Mouse (Mus musculus): ENCODE measurements around the gene Hist1h2bg. TPM values are rescaled to one million over a fixed set of nuclear protein-coding genes. Genes with fewer than 3 reads are reported as not detected.
A peak's percentile ranks its signal among the peaks of the same experiment; 100 is the strongest.

The Hist1h2bg gene
- total and polyA plus RNA-seq, 3 experiments: 14.7 to 2,580 TPM; not detected in 1

DNA sequence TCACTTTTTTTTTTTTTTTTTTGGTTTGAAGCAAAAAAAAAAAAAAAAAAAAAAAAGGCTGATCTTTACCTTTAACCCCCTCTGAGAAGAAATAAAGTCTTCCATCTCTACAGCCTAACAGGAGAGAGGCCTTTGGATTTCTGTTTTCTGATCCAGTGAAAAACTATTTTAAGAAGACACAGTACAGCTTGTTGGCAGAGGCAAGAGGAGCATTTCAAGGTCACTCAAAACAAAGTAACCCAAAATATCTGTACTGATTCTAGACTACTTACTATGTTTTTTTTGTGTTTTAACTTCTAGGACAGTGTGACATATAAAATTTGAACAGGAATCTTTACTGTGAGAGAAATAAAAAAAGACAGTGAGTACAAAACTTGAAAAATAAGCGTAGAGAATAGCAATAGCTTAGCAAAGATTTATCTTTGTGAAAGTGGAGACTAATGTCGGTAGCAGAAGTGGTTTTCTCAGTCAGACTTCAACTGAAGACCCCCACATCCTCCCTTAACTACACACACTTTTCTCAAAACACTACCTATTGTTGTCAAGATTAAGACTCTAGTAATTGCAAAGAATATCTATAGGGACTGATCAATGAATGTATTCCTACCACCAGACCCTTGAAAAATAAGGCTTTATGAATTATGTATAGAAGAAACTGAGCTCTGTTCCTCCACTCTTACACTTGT is 41.6 kb upstream of the Hist1h2bg start:
- Histone ChIP-seq H3K27ac (ENCODE audit: control insufficient read depth, low read depth, low read length) (no peak overlapping the region; the same call in 1 of the 2 replicates), H3K4me1 (ENCODE audit: control insufficient read depth in 1 of 2, insufficient read depth in 2 of 2, low read length in 2 of 2) (peaks cover 3 to 6% of the 10 kb centered on the region in 2 experiments; a peak in 3 of 4 replicates), H3K27me3 (ENCODE audit: control insufficient read depth in 1 of 2, insufficient read depth in 2 of 2, low read length in 2 of 2) (no peaks in the 10 kb centered on the region), H3K9me3 (replicated peaks; ENCODE audit: insufficient read depth, low read length) (no peaks in the 10 kb centered on the region), H3K36me3 (ENCODE audit: control insufficient read depth in 1 of 2, insufficient read depth in 2 of 2, low read length in 2 of 2) (peaks cover 0 to 23% of the 10 kb centered on the region in 2 experiments; a peak in 2 of 4 replicates), H3K9ac (ENCODE audit: control insufficient read depth, low read depth, low read length, poor library complexity, severe bottlenecking) (peak overlapping the region; percentile 66), H3K4me3 (ENCODE audit: control insufficient read depth in 1 of 2, insufficient read depth in 1 of 2, low read depth in 2 of 2, low read length in 2 of 2) (peak overlapping the region; percentile 48 to 50), H3K79me2 (ENCODE audit: control insufficient read depth, insufficient read depth, low read length, poor library complexity) (peaks cover 3% of the 10 kb centered on the region; the same call in 1 of the 2 replicates)
- peak; percentile 37 for DNase-seq (ENCODE audit: low read depth, low spot score)
- TF ChIP-seq GABPA (IDR thresholded peaks at IDR 0.05; ENCODE audit: low read depth, low read length): no peak
- TF ChIP-seq CHD2 (IDR thresholded peaks at IDR 0.05; ENCODE audit: low read length): no peak
- no peak for TF ChIP-seq HCFC1 (IDR thresholded peaks at IDR 0.05; ENCODE audit: low read depth, low read length)
- no peak for TF ChIP-seq SMC3 (IDR thresholded peaks at IDR 0.05; ENCODE audit: low read depth, low read length)
- no peak for TF ChIP-seq ELF1 (IDR thresholded peaks at IDR 0.05; ENCODE audit: low read depth, low read length)
- no peak for TF ChIP-seq CHD1 (IDR thresholded peaks at IDR 0.05; ENCODE audit: low read depth, low read length)
- TF ChIP-seq CTCF (IDR thresholded peaks at IDR 0.05 in 2 of 3, conservative IDR thresholded peaks at IDR 0.05 in 1 of 3; ENCODE audit: control insufficient read depth in 1 of 3, insufficient read depth in 1 of 3, low read depth in 2 of 3, low read length in 3 of 3, poor library complexity in 1 of 3, severe bottlenecking in 1 of 3): no peak
- no peak for TF ChIP-seq TAL1 (IDR thresholded peaks at IDR 0.05; ENCODE audit: low read length)
- TF ChIP-seq SIN3A (IDR thresholded peaks at IDR 0.05; ENCODE audit: low read length): no peak
- no peak for TF ChIP-seq NRF1 (IDR thresholded peaks at IDR 0.05; ENCODE audit: insufficient read depth, low read depth, low read length, poor library complexity, severe bottlenecking)
- no peak for TF ChIP-seq MXI1 (IDR thresholded peaks at IDR 0.05; ENCODE audit: low read depth, low read length)
- TF ChIP-seq ZKSCAN1 (IDR thresholded peaks at IDR 0.05; ENCODE audit: low read depth, low read length): no peak
- TF ChIP-seq NELFE (IDR thresholded peaks at IDR 0.05; ENCODE audit: low read depth, low read length): no peak
- no peak for TF ChIP-seq ZC3H11A (IDR thresholded peaks at IDR 0.05; ENCODE audit: low read depth, low read length)
- no peak for TF ChIP-seq USF2 (IDR thresholded peaks at IDR 0.05; ENCODE audit: borderline replicate concordance in 1 of 2, insufficient read depth in 1 of 2, low read depth in 1 of 2, low read length in 2 of 2)
- no peak for TF ChIP-seq MYC (IDR thresholded peaks at IDR 0.05; ENCODE audit: low read depth, low read length)
- TF ChIP-seq POLR2AphosphoS2 (IDR thresholded peaks at IDR 0.05; ENCODE audit: low read length): no peak
- no peak for TF ChIP-seq JUND (IDR thresholded peaks at IDR 0.05; ENCODE audit: low read depth, low read length)

DNA sequence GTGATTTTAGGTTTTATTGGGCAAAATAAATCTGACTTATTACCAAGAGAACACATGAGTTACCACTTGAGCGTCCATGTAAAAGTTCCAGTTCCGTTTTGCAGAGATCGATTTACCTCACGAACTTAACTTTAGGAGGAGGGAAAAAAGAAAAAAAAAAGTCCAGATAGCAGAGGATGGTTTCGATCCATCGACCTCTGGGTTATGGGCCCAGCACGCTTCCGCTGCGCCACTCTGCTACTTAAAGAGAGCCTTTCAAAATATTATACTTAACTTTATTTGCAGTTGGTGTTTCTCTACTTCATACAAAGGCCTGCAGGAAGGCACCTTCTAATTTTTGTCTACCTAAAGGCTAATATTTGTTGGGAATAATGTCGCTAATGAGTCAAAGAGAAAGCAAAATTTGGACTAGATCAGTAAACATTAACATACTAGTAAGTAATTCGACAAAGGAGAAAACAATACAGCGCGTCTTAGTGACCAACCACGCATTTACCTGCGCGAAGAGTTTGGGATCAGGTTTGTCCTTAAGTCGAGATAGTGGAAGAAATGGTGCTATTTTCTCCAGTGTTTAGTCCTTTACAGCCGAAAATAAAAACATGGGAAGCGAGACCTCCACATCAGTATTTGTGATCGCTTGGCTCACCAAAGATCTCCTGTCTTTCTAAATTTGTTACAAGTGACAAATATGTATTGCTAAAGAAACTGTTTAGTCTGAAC is 40.9 kb upstream of the Hist1h2bg start:
- Histone ChIP-seq H3K4me1 (ENCODE audit: control insufficient read depth in 1 of 2, insufficient read depth in 2 of 2, low read length in 2 of 2) (peaks cover 0 to 6% of the 10 kb centered on the region in 2 experiments; a peak in 2 of 4 replicates), H3K27ac (ENCODE audit: control insufficient read depth, low read depth, low read length) (peak overlapping the region; percentile 100), H3K9me3 (replicated peaks; ENCODE audit: insufficient read depth, low read length) (no peaks in the 10 kb centered on the region), H3K79me2 (ENCODE audit: control insufficient read depth, insufficient read depth, low read length, poor library complexity) (peaks cover 4% of the 10 kb centered on the region; the same call in 1 of the 2 replicates), H3K9ac (ENCODE audit: control insufficient read depth, low read depth, low read length, poor library complexity, severe bottlenecking) (peak overlapping the region; percentile 94), H3K4me3 (ENCODE audit: control insufficient read depth in 1 of 2, insufficient read depth in 1 of 2, low read depth in 2 of 2, low read length in 2 of 2) (peak overlapping the region; percentile 50 to 81), H3K27me3 (ENCODE audit: control insufficient read depth in 1 of 2, insufficient read depth in 2 of 2, low read length in 2 of 2) (no peaks in the 10 kb centered on the region), H3K36me3 (ENCODE audit: control insufficient read depth in 1 of 2, insufficient read depth in 2 of 2, low read length in 2 of 2) (peaks cover 0 to 23% of the 10 kb centered on the region in 2 experiments; a peak in 2 of 4 replicates)
- TF ChIP-seq JUND (IDR thresholded peaks at IDR 0.05; ENCODE audit: low read depth, low read length): no peak
- peak; percentile 100 for TF ChIP-seq TBP (IDR thresholded peaks at IDR 0.05; ENCODE audit: low read depth, low read length)
- peak; percentile 81 for DNase-seq (ENCODE audit: low read depth, low spot score)
